Mouse (Mus musculus): ENCODE data around the gene Ptpn5.

Ptpn5 gene

GRCm38 (mm10) chr7:47093935-47094334 is 39.5 kb downstream of the Ptpn5 start:
- no peak for TF ChIP-seq GATA4 (IDR thresholded peaks at IDR 0.05; ENCODE audit: insufficient replicate concordance, low read length)

GRCm38 (mm10) chr7:47085075-47085474 is 48.4 kb downstream of the Ptpn5 start:
- no peak for TF ChIP-seq GATA4 (IDR thresholded peaks at IDR 0.05; ENCODE audit: insufficient replicate concordance, low read length)

- TF ChIP-seq GATA4 (IDR thresholded peaks at IDR 0.05; ENCODE audit: insufficient replicate concordance, low read length), result no peak
These were observed 52.2 kb downstream of the Ptpn5 start for GRCm38 (mm10) chr7:47081277-47081676.

- TF ChIP-seq GATA4 (IDR thresholded peaks at IDR 0.05; ENCODE audit: insufficient replicate concordance, low read length), result no peak
These were observed 52.6 kb downstream of the Ptpn5 start for GRCm38 (mm10) chr7:47080868-47081267.

- TF ChIP-seq GATA4 (IDR thresholded peaks at IDR 0.05; ENCODE audit: insufficient replicate concordance, low read length), result no peak
These were observed 56.0 kb downstream of the Ptpn5 start for GRCm38 (mm10) chr7:47077451-47077850.

GRCm38 (mm10) chr7:47076729-47077128 is 56.8 kb downstream of the Ptpn5 start:
- no peak for TF ChIP-seq GATA4 (IDR thresholded peaks at IDR 0.05; ENCODE audit: insufficient replicate concordance, low read length)

- TF ChIP-seq GATA4 (IDR thresholded peaks at IDR 0.05; ENCODE audit: insufficient replicate concordance, low read length), result no peak
These were observed 57.3 kb downstream of the Ptpn5 start for GRCm38 (mm10) chr7:47076193-47076592.

GRCm38 (mm10) chr7:47073536-47074521 is 59.7 kb downstream of the Ptpn5 start:
- TF ChIP-seq GATA4 (IDR thresholded peaks at IDR 0.05; ENCODE audit: insufficient replicate concordance, low read length), result no peak

GRCm38 (mm10) chr7:47072551-47072950 is 60.9 kb downstream of the Ptpn5 start:
- TF ChIP-seq GATA4 (IDR thresholded peaks at IDR 0.05; ENCODE audit: insufficient replicate concordance, low read length), result no peak

- peak; percentile 37; the same call in 1 of the 2 replicates for TF ChIP-seq GATA4 (IDR thresholded peaks at IDR 0.05; ENCODE audit: insufficient replicate concordance, low read length)
These were observed 65.6 kb downstream of the Ptpn5 start for GRCm38 (mm10) chr7:47067879-47068278.

GRCm38 (mm10) chr7:47066942-47067341 is 66.5 kb downstream of the Ptpn5 start:
- TF ChIP-seq GATA4 (IDR thresholded peaks at IDR 0.05; ENCODE audit: insufficient replicate concordance, low read length), result no peak

- no peak for TF ChIP-seq GATA4 (IDR thresholded peaks at IDR 0.05; ENCODE audit: insufficient replicate concordance, low read length)
These were observed 71.9 kb downstream of the Ptpn5 start for GRCm38 (mm10) chr7:47061560-47061959.

- TF ChIP-seq GATA4 (IDR thresholded peaks at IDR 0.05; ENCODE audit: insufficient replicate concordance, low read length), result no peak
These were observed 74.1 kb downstream of the Ptpn5 start for GRCm38 (mm10) chr7:47059339-47059738.

GRCm38 (mm10) chr7:47056273-47056672 is 77.2 kb downstream of the Ptpn5 start:
- no peak for TF ChIP-seq GATA4 (IDR thresholded peaks at IDR 0.05; ENCODE audit: insufficient replicate concordance, low read length)

- no peak for TF ChIP-seq GATA4 (IDR thresholded peaks at IDR 0.05; ENCODE audit: insufficient replicate concordance, low read length)
These were observed 77.7 kb downstream of the Ptpn5 start for GRCm38 (mm10) chr7:47055744-47056143.

GRCm38 (mm10) chr7:47054666-47055065 is 78.8 kb downstream of the Ptpn5 start:
- TF ChIP-seq GATA4 (IDR thresholded peaks at IDR 0.05; ENCODE audit: insufficient replicate concordance, low read length), result no peak

All from liver, adult (tissue).